Mouse (Mus musculus) forebrain, postnatal 0 days (tissue): ENCODE data around the gene Aggf1. TPM values are rescaled to one million over a fixed set of nuclear protein-coding genes. Genes with fewer than 3 reads are reported as not detected.

Experiments
- ATAC-seq: fragments of 200-750 bp; cut with Nextera tagmentation; 2 replicates; pipeline ENCODE4 v1.8.0; 2017; ENCODE audit warnings: mild to moderate bottlenecking, moderate library complexity
- DNase-seq: peaks from one replicate; pipeline ENCODE4 v3.0.0-alpha.2; 2015
- H3K27ac ChIP-seq: fragments of 300-500 bp; sonication (generic); 2 replicates; pipeline ENCODE4 v1.5.1; 2014; ENCODE audit warnings: low read depth, mild to moderate bottlenecking, antibody characterized with exemption, low read length, moderate library complexity, mixed read lengths
- H3K27me3 ChIP-seq: fragments of 300-500 bp; sonication (generic); 2 replicates; pipeline ENCODE4 v1.6.1; 2014; ENCODE audit warnings: mild to moderate bottlenecking, low read length, mixed read lengths; ENCODE audit not compliant: insufficient read depth
- H3K36me3 ChIP-seq: fragments of 300-500 bp; sonication (generic); 2 replicates; pipeline ENCODE4 v1.6.1; 2014; ENCODE audit warnings: mild to moderate bottlenecking, moderate library complexity; ENCODE audit not compliant: insufficient read depth
- H3K4me1 ChIP-seq: fragments of 300-500 bp; sonication (generic); 2 replicates; pipeline ENCODE4 v1.6.1; 2014; ENCODE audit warnings: antibody characterized with exemption; ENCODE audit not compliant: insufficient read depth
- H3K4me2 ChIP-seq: fragments of 300-500 bp; sonication (generic); 2 replicates; pipeline ENCODE4 v1.6.1; 2014; ENCODE audit warnings: low read depth, mild to moderate bottlenecking, moderate library complexity
- H3K4me3 ChIP-seq: fragments of 300-500 bp; sonication (generic); 2 replicates; pipeline ENCODE4 v1.5.1; 2014; ENCODE audit warnings: low read depth, low read length, mixed read lengths
- H3K9ac ChIP-seq: fragments of 300-500 bp; sonication (generic); 2 replicates; pipeline ENCODE4 v1.6.1; 2014; ENCODE audit warnings: mild to moderate bottlenecking
- H3K9me3 ChIP-seq: fragments of 300-500 bp; sonication (generic); 2 replicates; pipeline ENCODE4 v1.6.1; 2016; ENCODE audit warnings: low read length
- CTCF ChIP-seq: sonication (generic); IDR thresholded peaks from 2 replicates; pipeline ENCODE4 v1.5.1; 2016; ENCODE audit warnings: antibody characterized with exemption, control low read depth, low read depth
- WGBS: fragments of 180-500 bp; shearing (Covaris S2); extraction: QIAGEN DNeasy Blood & Tissue Kit; methylation state at CpG from one replicate; pipeline ENCODE4 v1.1.7; 2014; 5-methylcytosine and 5-hydroxymethylcytosine counted together
- polyA plus RNA-seq: library from polyadenylated mRNA; unstranded; fragments of >200 nt; fragmentation: Nextera tagmentation; extraction: Ambion mirVana; gene quantifications from 2 replicates; pipeline ENCODE4 v1.2.1, GENCODE M21; 2015
- total RNA-seq: library from RNA; depleted of rRNA; stranded (reverse); fragments of >200 nt; gene quantifications from 2 replicates; pipeline ENCODE4 v1.2.3, GENCODE M21; 2014

Gene Aggf1
- total and polyA plus RNA-seq, 2 experiments from 2014 or later, result 32.8 to 36.5 TPM

DNA sequence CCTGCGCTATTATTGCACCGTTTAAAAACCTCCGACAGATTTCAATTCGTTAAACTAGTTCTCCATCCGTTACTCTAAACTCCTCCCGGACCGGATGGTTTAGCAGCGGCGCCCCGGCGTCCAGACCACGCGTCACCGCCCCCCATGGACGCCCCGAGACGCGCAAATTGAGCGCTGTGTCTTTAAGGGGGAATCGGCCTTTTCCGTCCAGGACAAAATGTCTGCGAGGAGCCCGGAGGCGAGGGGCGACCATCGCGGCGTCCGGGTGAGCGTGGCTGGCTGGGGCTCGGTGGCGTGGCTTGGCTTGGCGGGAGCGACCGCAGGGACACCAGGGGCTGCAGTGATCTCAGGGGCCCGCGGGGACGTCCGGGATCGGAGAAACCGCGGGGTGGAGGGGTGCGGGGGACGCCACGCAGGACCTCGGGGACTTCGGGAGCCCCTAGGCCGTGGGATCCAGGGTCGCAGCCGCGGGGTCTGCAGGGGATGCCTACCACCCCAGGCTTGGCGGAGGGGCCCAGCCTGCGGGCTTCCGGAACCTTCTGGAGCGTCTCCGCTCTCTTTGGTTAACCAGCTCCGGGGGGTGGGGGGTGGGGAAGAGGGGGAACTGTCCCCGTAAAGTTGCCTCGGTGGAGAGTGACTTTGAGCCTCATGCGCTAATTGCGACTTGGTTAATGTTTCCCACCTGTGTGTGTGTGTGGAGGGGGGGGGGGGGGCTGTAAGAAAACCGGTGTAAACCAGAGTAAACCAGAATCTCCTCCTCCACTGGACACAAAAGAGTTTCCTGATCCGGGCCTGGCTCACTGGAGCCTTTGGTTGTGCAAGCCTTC lies 49.9 kb downstream of the Aggf1 start:
- no peaks in the 10 kb centered on the region for H3K9me3 ChIP-seq
- H3K27ac ChIP-seq, result peak overlapping the region; percentile 94
- DNase-seq, result no peak
- no peaks in the 10 kb centered on the region for H3K27me3 ChIP-seq
- peak overlapping the region; percentile 63 for H3K4me2 ChIP-seq
- no peaks in the 10 kb centered on the region for H3K36me3 ChIP-seq
- H3K9ac ChIP-seq, result peak overlapping the region; percentile 96
- H3K4me3 ChIP-seq, result peak overlapping the region; percentile 75
- H3K4me1 ChIP-seq, result peaks cover 10% of the 10 kb centered on the region
- ATAC-seq, result peak; percentile 75
- 2% methylated on average over 63 of the region's 63 CpGs for WGBS
- TF ChIP-seq CTCF, result no peak

- Histone ChIP-seq H3K4me2 (peak overlapping the region; percentile 63), H3K9me3 (no peaks in the 10 kb centered on the region), H3K4me1 (peaks cover 10% of the 10 kb centered on the region), H3K36me3 (no peaks in the 10 kb centered on the region), H3K27ac (peak overlapping the region; percentile 94), H3K27me3 (no peaks in the 10 kb centered on the region), H3K4me3 (peak overlapping the region; percentile 75), H3K9ac (peak overlapping the region; percentile 96)
- DNase-seq, result peak; percentile 85
- WGBS, result under 1% methylated on average over 22 of the region's 22 CpGs
- TF ChIP-seq CTCF, result no peak
- peak; percentile 32 for ATAC-seq
Observed at GRCm38 (mm10) chr13:95324626-95325079, 50.5 kb downstream of the Aggf1 start.

DNA sequence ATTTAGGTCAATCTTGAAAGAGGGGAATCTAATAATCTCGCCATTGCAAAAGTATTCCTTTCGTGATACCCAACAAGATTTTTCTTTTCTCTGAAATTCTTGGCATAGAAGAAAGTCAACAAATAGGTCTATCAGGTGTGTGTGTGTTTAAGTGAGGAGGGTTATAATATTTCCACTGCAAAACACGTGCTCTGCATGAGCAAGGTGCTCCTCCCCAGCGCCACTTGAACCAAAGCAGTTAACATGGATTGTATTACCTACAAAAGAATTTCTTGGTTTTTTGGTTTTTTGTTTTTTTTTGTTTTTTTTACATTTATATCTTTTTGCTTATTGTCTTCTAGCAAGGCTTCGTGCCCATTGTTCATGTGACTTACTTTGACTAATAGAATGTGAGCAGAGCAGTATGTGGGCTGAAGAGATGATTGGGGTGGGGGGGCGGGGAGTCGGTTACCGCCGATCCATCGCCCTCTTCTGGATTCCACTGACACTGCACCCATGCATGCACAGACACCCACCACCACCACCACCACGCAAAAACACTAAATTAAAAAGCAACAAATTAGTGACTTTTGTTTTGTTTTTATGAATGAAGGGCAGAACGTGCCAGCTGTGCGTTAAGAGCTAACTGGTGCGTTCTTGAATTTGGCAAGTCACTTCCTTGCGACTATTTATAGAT lies 51.1 kb downstream of the Aggf1 start:
- WGBS, result 22% methylated on average over 15 of the region's 15 CpGs
- peak overlapping the region; percentile 94 for H3K27ac ChIP-seq
- ATAC-seq, result peak; percentile 85
- H3K9me3 ChIP-seq, result no peaks in the 10 kb centered on the region
- H3K9ac ChIP-seq, result peak overlapping the region; percentile 96
- H3K4me3 ChIP-seq, result peak overlapping the region; percentile 75
- H3K4me2 ChIP-seq, result peak overlapping the region; percentile 63
- TF ChIP-seq CTCF, result peak; percentile 68
- H3K36me3 ChIP-seq, result no peaks in the 10 kb centered on the region
- DNase-seq, result no peak
- no peaks in the 10 kb centered on the region for H3K27me3 ChIP-seq
- peaks cover 10% of the 10 kb centered on the region for H3K4me1 ChIP-seq

- H3K9me3 ChIP-seq, result no peaks in the 10 kb centered on the region
- peak within 1 kb of the TSS; percentile 96 for H3K9ac ChIP-seq
- WGBS, result 93% methylated on average over 6 of the region's 6 CpGs
- H3K27ac ChIP-seq, result peak within 1 kb of the TSS; percentile 94
- no peak for TF ChIP-seq CTCF
- H3K4me3 ChIP-seq, result peak within 1 kb of the TSS; percentile 75
- DNase-seq, result no peak
- no peaks in the 10 kb centered on the region for H3K36me3 ChIP-seq
- H3K4me2 ChIP-seq, result peak within 1 kb of the TSS; percentile 63
- peaks cover 10% of the 10 kb centered on the region for H3K4me1 ChIP-seq
- ATAC-seq, result no peak
- no peaks in the 10 kb centered on the region for H3K27me3 ChIP-seq
Observed at GRCm38 (mm10) chr13:95323400-95323799, 51.8 kb downstream of the Aggf1 start, which contains the start of gene Zbed3. TSS of gene Zbed3 (plus strand) at chr13:95323612.

DNA sequence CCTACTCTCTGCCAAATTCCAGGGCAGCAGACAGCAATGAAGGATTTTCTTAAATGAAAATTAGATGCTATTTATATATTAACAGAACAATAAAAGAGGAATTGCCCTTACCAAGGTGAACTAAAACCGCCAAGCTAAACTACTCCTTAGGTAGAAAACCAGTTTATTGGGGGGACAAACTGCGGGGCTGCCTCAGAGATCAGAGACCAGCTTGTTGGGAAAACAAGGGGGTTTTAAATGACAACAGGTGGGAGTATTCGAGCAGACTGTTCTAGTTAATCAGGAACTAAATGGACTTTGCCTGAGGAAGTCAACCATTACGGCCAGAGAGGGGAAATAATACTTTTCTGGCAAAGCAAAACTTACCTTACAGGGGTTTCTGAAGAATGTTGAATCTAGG lies 54.7 kb downstream of the Aggf1 start:
- WGBS, result 70% methylated on average over 4 of the region's 4 CpGs
- no peaks in the 10 kb centered on the region for H3K4me1 ChIP-seq
- DNase-seq (no peak), ATAC-seq (no peak)
- no peaks in the 10 kb centered on the region for H3K36me3 ChIP-seq
- no peak for TF ChIP-seq CTCF
- H3K9ac ChIP-seq, result no peak overlapping the region
- no peaks in the 10 kb centered on the region for H3K9me3 ChIP-seq
- H3K27ac ChIP-seq, result no peak overlapping the region
- H3K27me3 ChIP-seq, result no peaks in the 10 kb centered on the region
- H3K4me2 ChIP-seq, result no peak overlapping the region
- H3K4me3 ChIP-seq, result no peak overlapping the region

DNA sequence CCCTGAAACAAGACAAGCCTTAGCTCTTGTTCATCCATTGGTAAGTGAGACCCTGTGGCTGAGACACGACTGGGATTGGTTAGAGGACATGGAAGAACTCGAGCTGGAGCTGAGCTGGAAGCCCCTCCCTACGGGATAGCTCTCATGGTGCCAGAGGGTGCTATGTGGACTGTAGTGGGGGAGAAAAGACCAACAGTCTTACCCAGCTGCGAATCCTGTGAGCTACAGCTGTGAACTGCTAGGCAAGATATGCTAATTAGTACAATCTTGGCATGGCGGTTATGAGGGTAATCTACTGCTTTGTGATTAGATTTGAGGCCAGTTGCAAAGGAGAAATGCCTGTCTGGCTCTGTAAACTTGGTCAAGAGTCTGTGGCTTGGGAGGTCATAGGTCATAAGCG lies 56.0 kb downstream of the Aggf1 start:
- no peak for TF ChIP-seq CTCF
- no peaks in the 10 kb centered on the region for H3K4me1 ChIP-seq
- no peaks in the 10 kb centered on the region for H3K27me3 ChIP-seq
- no peaks in the 10 kb centered on the region for H3K36me3 ChIP-seq
- DNase-seq (no peak), ATAC-seq (peak; percentile 72)
- H3K4me3 ChIP-seq, result no peak overlapping the region
- no peak overlapping the region for H3K27ac ChIP-seq
- 70% methylated on average over 6 of the region's 6 CpGs for WGBS
- H3K4me2 ChIP-seq, result no peak overlapping the region
- no peaks in the 10 kb centered on the region for H3K9me3 ChIP-seq
- H3K9ac ChIP-seq, result no peak overlapping the region

DNA sequence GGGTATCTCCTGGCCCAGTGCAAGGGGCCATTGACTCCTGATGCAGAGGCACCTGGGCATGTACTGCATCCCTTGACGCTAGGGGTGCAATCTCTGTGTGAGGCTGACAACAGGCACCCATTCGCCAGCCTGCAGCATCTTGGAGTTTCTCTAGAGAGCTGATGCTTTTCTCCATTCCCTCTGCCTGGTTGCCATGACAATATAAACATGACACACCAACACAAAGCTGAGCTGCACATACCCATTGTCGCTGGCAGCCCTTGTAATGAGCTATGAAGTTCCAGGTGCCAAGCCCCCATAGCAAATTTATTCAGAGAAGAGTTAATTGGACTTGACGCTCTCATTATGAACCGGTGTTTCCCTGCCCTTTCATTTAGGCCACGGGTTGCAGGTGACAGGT lies 63.1 kb downstream of the Aggf1 start:
- ATAC-seq (peak; percentile 91), DNase-seq (peak; percentile 69)

More for the DNA sequence above, 63.1 kb downstream of the Aggf1 start:
- Histone ChIP-seq H3K27me3 (no peaks in the 10 kb centered on the region), H3K27ac (no peak overlapping the region), H3K4me1 (no peaks in the 10 kb centered on the region), H3K9ac (no peak overlapping the region), H3K36me3 (no peaks in the 10 kb centered on the region), H3K4me2 (no peak overlapping the region), H3K4me3 (no peak overlapping the region), H3K9me3 (no peaks in the 10 kb centered on the region)
- WGBS, result 25% methylated on average over 6 of the region's 6 CpGs
- peak; percentile 24; the same call in 1 of the 2 replicates for TF ChIP-seq CTCF
